Mouse (Mus musculus) forebrain, embryonic 11.5 days (tissue): ENCODE data around the gene Cbr1. TPM values are rescaled to one million over a fixed set of nuclear protein-coding genes. Genes with fewer than 3 reads are reported as not detected.

Experiments used
- ATAC-seq: fragments of 200-750 bp; cut with Nextera tagmentation; replicated peaks from 2 replicates; pipeline ENCODE4 v1.8.0; 2017; ENCODE audit warnings: moderate TSS enrichment; ENCODE audit not compliant: low FRiP score
- DNase-seq: peaks from one replicate; pipeline ENCODE4 v3.0.0-alpha.2; 2017; ENCODE audit warnings: low spot score
- H3K27ac ChIP-seq: fragments of 300-500 bp; sonication (generic); 2 replicates; pipeline ENCODE4 v1.5.1; 2014; ENCODE audit warnings: low read depth, low read length
- H3K27me3 ChIP-seq: fragments of 300-500 bp; sonication (generic); 2 replicates; pipeline ENCODE4 v1.6.1; 2014; ENCODE audit warnings: mild to moderate bottlenecking, low read length, mixed read lengths; ENCODE audit not compliant: control insufficient read depth, insufficient read depth
- H3K36me3 ChIP-seq: fragments of 300-500 bp; sonication (generic); 2 replicates; pipeline ENCODE4 v1.6.1; 2014; ENCODE audit warnings: mild to moderate bottlenecking, low read length, moderate library complexity, mixed read lengths; ENCODE audit not compliant: control insufficient read depth, insufficient read depth
- H3K4me1 ChIP-seq: fragments of 300-500 bp; sonication (generic); replicated peaks from 2 replicates; pipeline ENCODE4 v1.6.1; 2014; ENCODE audit warnings: low read length, mixed read lengths; ENCODE audit not compliant: control insufficient read depth, insufficient read depth
- H3K4me2 ChIP-seq: fragments of 300-500 bp; sonication (generic); 2 replicates; pipeline ENCODE4 v1.6.1; 2014; ENCODE audit warnings: low read depth, mild to moderate bottlenecking, low read length, moderate library complexity, mixed read lengths; ENCODE audit not compliant: severe bottlenecking
- H3K4me3 ChIP-seq: fragments of 300-500 bp; sonication (generic); 2 replicates; pipeline ENCODE4 v1.5.1; 2014; ENCODE audit warnings: low read depth, low read length
- H3K9ac ChIP-seq: fragments of 300-500 bp; sonication (generic); 2 replicates; pipeline ENCODE4 v1.6.1; 2014; ENCODE audit warnings: low read length
- H3K9me3 ChIP-seq: fragments of 300-500 bp; sonication (generic); 2 replicates; pipeline ENCODE4 v1.6.1; 2016; ENCODE audit warnings: low read length, mixed read lengths; ENCODE audit not compliant: control insufficient read depth
- WGBS: fragments of 180-500 bp; shearing (Covaris S2); extraction: QIAGEN DNeasy Blood & Tissue Kit; methylation state at CpG from one replicate; pipeline ENCODE4 v1.1.7; 2014; 5-methylcytosine and 5-hydroxymethylcytosine counted together
- polyA plus RNA-seq: library from polyadenylated mRNA; unstranded; fragments of >200 nt; fragmentation: Nextera tagmentation; extraction: Ambion mirVana; gene quantifications from 2 replicates; pipeline ENCODE4 v1.2.1, GENCODE M21; 2014

Gene Cbr1
- polyA plus RNA-seq, result 90.6 and 92.5 TPM in 2 replicates

DNA sequence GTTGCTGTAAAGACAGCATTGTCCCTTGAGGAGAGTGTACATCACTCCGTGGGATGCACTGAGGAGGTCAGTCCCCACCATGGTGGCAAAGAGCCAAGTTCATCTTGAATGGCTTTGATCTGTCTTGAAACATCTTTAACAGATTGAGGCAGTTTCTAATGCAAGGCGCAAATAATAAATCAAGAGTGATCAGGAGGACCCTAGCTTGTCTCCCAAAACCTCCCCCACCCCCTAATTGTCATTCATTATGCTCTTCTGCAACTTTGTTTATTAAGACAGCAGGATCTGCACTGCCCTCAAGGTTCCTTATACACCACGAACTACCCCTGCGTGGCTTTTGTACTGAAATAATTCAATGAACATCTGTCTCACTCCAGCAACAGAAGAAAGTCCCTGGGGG, at the start of gene Cbr1:
Gene Cbr1 (plus strand): TSS at position 301 of the 400 bp plus-strand sequence.
- Histone ChIP-seq H3K4me1 (no peaks in the 10 kb centered on the region), H3K27me3 (no peaks in the 10 kb centered on the region), H3K9me3 (no peaks in the 10 kb centered on the region), H3K4me2 (peak within 1 kb of the TSS; percentile 73), H3K27ac (no peak within 1 kb of the TSS), H3K9ac (no peak within 1 kb of the TSS), H3K36me3 (no peaks in the 10 kb centered on the region), H3K4me3 (peak within 1 kb of the TSS; percentile 57; the same call in 1 of the 2 replicates)
- no peak for DNase-seq
- 66% methylated on average over 4 of the region's 4 CpGs for WGBS
- no peak for ATAC-seq

DNA sequence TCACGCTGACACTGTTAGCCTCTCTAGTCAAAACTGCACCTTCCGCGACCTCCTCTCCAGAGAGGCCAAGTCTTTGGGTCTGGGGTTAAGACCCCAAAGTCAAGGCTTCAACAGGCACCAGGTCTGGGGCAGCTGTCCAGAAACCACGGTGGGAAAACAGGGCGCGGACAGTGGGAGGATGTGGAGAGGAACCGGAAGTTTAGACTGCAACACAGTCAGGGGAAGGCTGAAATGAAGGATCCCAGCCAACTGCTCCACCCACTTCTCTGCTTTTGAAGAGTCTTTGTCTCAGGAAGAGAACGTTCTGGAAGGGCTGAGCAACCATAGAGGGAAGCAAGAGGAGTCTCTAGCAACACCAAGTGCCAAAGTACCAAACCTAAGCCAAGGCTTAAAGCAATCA, 48.0 kb upstream of the Cbr1 start:
- ATAC-seq, result no peak
- no peak overlapping the region for H3K27ac ChIP-seq
- no peaks in the 10 kb centered on the region for H3K9me3 ChIP-seq
- H3K9ac ChIP-seq, result no peak overlapping the region
- no peaks in the 10 kb centered on the region for H3K27me3 ChIP-seq
- H3K4me2 ChIP-seq, result no peak overlapping the region
- H3K36me3 ChIP-seq, result no peaks in the 10 kb centered on the region
- no peaks in the 10 kb centered on the region for H3K4me1 ChIP-seq
- no peak for DNase-seq
- no peak overlapping the region for H3K4me3 ChIP-seq
- WGBS, result 73% methylated on average over 8 of the region's 8 CpGs

DNA sequence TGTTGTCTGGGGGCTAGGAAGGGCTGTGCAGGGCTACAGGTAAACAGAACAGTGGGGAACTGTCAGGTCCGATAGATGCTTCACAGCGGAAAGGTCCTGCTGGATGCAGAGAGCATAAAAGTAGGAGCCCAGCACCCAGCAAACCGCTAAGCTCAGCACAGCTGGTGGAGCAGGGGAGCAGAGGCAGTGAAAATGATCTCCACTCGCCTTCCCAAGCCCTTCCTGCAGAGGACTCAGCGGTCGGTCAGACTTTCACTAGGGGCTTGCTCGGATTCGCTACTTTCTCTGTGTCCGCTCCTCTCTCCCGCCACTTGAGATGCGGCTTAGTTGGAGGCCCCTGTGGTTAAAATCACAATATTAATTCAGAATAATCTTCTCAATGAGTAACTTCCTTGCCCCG, 47.2 kb upstream of the Cbr1 start:
- WGBS, result 12% methylated on average over 12 of the region's 12 CpGs
- H3K4me2 ChIP-seq, result no peak overlapping the region
- H3K27me3 ChIP-seq, result no peaks in the 10 kb centered on the region
- H3K9me3 ChIP-seq, result no peaks in the 10 kb centered on the region
- H3K4me1 ChIP-seq, result no peaks in the 10 kb centered on the region
- H3K27ac ChIP-seq, result no peak overlapping the region
- H3K36me3 ChIP-seq, result no peaks in the 10 kb centered on the region
- ATAC-seq (no peak), DNase-seq (no peak)
- H3K4me3 ChIP-seq, result no peak overlapping the region
- no peak overlapping the region for H3K9ac ChIP-seq

DNA sequence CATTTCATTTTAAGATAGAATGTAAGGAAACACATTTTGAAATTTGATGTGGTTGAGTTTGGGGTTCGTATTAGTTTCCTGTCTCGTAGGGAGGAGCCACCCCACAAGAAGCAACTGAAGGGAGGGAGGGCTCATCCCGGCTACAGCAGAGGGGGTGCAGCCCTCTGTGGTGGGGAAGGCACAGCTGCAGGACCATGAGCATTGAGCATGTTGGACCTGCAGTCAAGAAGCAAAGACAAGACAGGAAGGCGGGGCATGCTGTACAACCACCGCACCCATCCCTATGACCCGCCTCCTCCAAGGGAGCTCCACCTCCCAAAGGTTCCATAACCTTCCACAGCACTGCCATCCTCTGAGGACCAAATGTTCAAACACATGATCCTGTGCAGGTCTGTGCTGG, 33.3 kb upstream of the Cbr1 start:
- no peak overlapping the region for H3K27ac ChIP-seq
- no peak overlapping the region for H3K4me3 ChIP-seq
- no peak overlapping the region for H3K4me2 ChIP-seq
- H3K27me3 ChIP-seq, result no peaks in the 10 kb centered on the region
- H3K9ac ChIP-seq, result no peak overlapping the region
- 94% methylated on average over 6 of the region's 6 CpGs for whole genome bisulfite sequencing
- DNase-seq (no peak), ATAC-seq (no peak)
- H3K4me1 ChIP-seq, result no peaks in the 10 kb centered on the region
- H3K36me3 ChIP-seq, result no peaks in the 10 kb centered on the region
- H3K9me3 ChIP-seq, result no peaks in the 10 kb centered on the region

DNA sequence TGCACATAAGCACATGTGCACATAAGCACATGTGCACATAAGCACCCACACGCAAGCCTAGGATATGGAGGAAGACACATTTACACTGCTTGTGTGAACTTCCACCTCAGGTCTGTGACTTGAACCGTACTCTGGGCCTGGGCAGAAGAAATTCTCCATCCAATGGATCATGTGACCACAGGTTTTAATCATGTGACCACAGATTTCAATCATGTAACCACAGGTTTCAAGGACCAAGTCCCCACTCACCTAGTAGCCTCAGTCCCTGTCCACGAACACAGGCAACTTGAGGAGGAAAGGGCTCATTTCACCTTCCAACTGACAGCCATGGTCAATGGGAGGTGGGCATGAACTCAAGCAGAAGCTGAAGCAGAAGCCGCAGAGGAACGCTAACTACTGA, 32.2 kb upstream of the Cbr1 start:
- 93% methylated on average over 5 of the region's 5 CpGs for WGBS
- no peaks in the 10 kb centered on the region for H3K36me3 ChIP-seq
- ATAC-seq, result no peak
- H3K4me2 ChIP-seq, result no peak overlapping the region
- no peaks in the 10 kb centered on the region for H3K4me1 ChIP-seq
- H3K27me3 ChIP-seq, result no peaks in the 10 kb centered on the region
- no peaks in the 10 kb centered on the region for H3K9me3 ChIP-seq
- no peak for DNase-seq
- no peak overlapping the region for H3K27ac ChIP-seq
- H3K4me3 ChIP-seq, result no peak overlapping the region
- no peak overlapping the region for H3K9ac ChIP-seq

DNA sequence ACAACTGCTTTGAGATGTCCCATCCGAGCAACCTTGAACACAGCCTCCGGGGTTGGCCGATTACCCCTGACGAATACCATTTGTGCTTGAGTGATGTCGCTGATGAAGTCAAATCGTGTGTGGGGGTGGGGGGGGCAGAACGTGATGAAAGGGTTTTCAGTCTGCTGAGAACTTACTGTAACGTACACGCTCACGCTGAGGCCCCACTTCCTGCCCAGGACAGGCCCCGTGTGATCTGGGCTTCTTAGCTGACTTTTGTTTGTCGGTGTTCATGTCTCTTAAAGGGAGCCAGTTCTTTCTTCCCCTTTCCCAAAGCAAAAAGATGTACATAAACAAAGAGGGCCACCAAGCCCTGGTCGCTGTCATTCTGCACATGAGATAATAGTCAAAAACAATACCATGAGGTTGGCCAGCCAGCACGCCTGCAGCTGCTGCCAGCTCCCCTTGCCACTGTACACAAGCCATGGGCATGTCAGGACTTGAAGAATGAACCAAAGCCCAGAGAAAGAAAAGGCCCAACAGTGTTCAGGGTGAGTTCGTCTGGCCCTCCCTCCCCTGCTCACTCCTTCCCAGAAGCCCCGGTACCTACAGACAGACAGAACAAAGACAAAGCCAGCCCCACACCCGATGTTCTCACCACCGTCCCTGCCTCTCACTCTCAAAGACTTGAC, 31.0 kb upstream of the Cbr1 start:
- 67% methylated on average over 18 of the region's 18 CpGs for WGBS
- Histone ChIP-seq H3K4me3 (no peak overlapping the region), H3K27me3 (no peaks in the 10 kb centered on the region), H3K9me3 (no peaks in the 10 kb centered on the region), H3K4me1 (no peaks in the 10 kb centered on the region), H3K36me3 (no peaks in the 10 kb centered on the region), H3K4me2 (no peak overlapping the region), H3K27ac (no peak overlapping the region), H3K9ac (no peak overlapping the region)
- no peak for DNase-seq
- ATAC-seq, result no peak

DNA sequence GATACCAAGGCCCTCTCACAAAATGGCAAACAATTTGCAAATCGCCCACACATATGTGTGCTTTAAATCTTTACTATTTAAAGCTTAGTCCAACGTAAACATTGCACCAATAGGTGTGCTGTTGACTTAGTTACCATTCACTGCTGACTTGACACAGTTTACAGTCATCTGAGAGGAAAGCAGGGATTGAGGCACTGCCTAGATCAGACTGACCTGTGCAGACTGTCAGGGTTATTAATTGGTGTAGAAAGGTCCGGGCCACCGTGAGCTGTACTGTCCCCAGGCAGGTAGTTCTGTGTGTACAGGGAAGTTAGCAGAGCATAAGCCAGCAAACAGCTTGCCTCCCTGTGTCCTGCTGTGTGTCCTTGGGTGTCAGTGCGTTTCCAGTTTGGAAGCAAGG, 30.1 kb upstream of the Cbr1 start:
- Histone ChIP-seq H3K27me3 (no peaks in the 10 kb centered on the region), H3K27ac (no peak overlapping the region), H3K9ac (no peak overlapping the region), H3K9me3 (no peaks in the 10 kb centered on the region), H3K4me2 (no peak overlapping the region), H3K4me3 (no peak overlapping the region), H3K4me1 (no peaks in the 10 kb centered on the region), H3K36me3 (no peaks in the 10 kb centered on the region)
- ATAC-seq (no peak), DNase-seq (no peak)
- WGBS, result 86% methylated on average over 5 of the region's 5 CpGs

DNA sequence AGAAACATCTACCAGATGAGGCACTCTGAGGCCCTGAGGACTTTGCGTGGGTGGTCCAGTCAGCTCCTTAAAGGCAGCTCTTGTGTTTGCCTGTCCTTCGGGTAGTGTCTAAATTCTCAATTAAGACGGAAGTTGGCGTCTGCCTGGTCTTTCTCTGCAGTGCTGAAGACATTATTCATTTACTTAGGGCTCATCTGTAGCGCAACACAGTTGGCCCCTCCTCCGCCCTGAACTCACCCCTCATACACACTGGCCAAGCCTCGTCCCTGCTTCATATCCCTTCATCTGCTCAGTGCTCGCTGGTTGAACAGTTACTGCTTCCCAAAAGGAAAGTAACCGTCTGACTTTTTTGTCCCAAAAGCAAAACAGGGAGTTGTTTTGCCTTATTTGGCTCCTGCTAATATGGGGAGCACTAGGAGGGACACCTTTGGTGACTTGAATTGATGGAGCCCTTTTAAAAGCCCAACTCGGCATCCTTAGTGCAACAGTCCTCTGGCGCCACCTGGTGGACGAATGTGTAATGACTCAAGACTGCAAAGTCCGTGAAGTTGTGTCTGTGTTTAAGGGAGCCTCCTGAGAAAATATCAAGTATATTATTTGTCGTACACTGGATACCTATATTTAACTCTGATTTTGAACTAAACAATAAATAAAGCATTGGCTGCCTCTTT, 29.1 kb upstream of the Cbr1 start:
- H3K4me2 ChIP-seq, result no peak overlapping the region
- DNase-seq, result peak; percentile 91
- ATAC-seq, result no peak
- no peaks in the 10 kb centered on the region for H3K36me3 ChIP-seq
- H3K27ac ChIP-seq, result no peak overlapping the region
- no peak overlapping the region for H3K4me3 ChIP-seq
- WGBS, result 33% methylated on average over 14 of the region's 14 CpGs
- H3K9me3 ChIP-seq, result no peaks in the 10 kb centered on the region
- H3K4me1 ChIP-seq, result no peaks in the 10 kb centered on the region
- H3K9ac ChIP-seq, result no peak overlapping the region
- H3K27me3 ChIP-seq, result no peaks in the 10 kb centered on the region
